Comparison of ENCODE assay signal across 20 mouse cellular contexts in the genomic region with DNA sequence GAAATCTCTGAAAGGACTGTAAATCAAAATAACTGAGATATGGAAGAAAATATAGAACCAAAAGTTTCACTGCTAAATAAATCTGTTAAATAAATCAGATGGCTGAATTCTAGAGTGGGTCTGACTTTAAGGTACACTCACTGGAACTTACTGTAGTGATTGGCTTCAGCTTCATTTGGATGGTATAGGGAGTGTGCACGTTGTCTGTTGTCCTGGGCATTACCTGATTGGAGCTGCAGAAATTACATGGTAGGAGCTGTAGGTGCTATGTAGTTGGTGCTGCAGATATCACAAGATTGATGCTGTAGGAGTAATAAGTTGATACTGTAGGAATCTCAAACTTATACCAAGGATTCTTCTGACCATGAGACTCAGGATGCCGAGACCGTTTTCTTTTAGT. TPM values are rescaled to one million over a fixed set of nuclear protein-coding genes. Genes with fewer than 3 reads are reported as not detected.
DNase-seq lines count a peak whose midpoint lies in the region; ATAC-seq and TF ChIP-seq lines count a peak whose summit lies in the region.
"Had no signal": no experiment of that assay in that cellular context is flagged by ENCODE, and none has a peak within 500 bp of the region (broad histone marks: within the 10 kb centered on the region; RNA-seq: fewer than 3 reads in every experiment).

No protein-coding gene starts in this region.

- H3K4me2 ChIP-seq in forebrain, postnatal 0 days (ENCODE audit: low read depth), result no peak overlapping the region
- no peak overlapping the region for H3K4me2 ChIP-seq in forebrain, embryonic 13.5 days
- H3K4me2 ChIP-seq in liver, embryonic 13.5 days, result no peak overlapping the region
- no peak overlapping the region for H3K4me2 ChIP-seq in liver, embryonic 12.5 days
- H3K4me2 ChIP-seq in CH12.LX (ENCODE audit: insufficient read depth, low read depth, poor library complexity, severe bottlenecking), result no peak overlapping the region
- no peak overlapping the region for H3K4me2 ChIP-seq in limb, embryonic 15.5 days
- no peak overlapping the region for H3K4me2 ChIP-seq in stomach, postnatal 0 days (replicated peaks; ENCODE audit: low read depth)
- H3K4me2 ChIP-seq: embryonic facial prominence, embryonic 15.5 days; stomach, embryonic 15.5 days had no signal

- no peaks in the 10 kb centered on the region for H3K36me3 ChIP-seq in forebrain, postnatal 0 days (ENCODE audit: insufficient read depth)
- H3K36me3 ChIP-seq in forebrain, embryonic 13.5 days (ENCODE audit: poor library complexity, severe bottlenecking), result no peaks in the 10 kb centered on the region
- H3K36me3 ChIP-seq in liver, embryonic 13.5 days, result no peaks in the 10 kb centered on the region
- no peaks in the 10 kb centered on the region for H3K36me3 ChIP-seq in liver, embryonic 12.5 days
- no peaks in the 10 kb centered on the region for H3K36me3 ChIP-seq in CH12.LX (replicated peaks in 1 of 2; ENCODE audit: control insufficient read depth in 1 of 2, insufficient read depth in 1 of 2, low read length in 1 of 2)
- H3K36me3 ChIP-seq in limb, embryonic 15.5 days, result no peaks in the 10 kb centered on the region
- no peaks in the 10 kb centered on the region for H3K36me3 ChIP-seq in stomach, postnatal 0 days (ENCODE audit: control insufficient read depth, insufficient read depth, low read length)
- H3K36me3 ChIP-seq: embryonic facial prominence, embryonic 15.5 days; stomach, embryonic 15.5 days had no signal

- TF ChIP-seq POLR2A in CH12.LX (IDR thresholded peaks at IDR 0.05; ENCODE audit: low read depth, low read length), result no peak

- no peak for DNase-seq in forebrain, postnatal 0 days
- no peak for DNase-seq in liver, embryonic 13.5 days
- no peak for DNase-seq in CH12.LX (ENCODE audit: extremely low read depth)
- DNase-seq in stomach, postnatal 0 days (ENCODE audit: low spot score), result no peak
- DNase-seq: cerebellum, adult 11 months; gastrocnemius, postnatal 10 days; kidney, adult 9 months; right cerebral cortex, postnatal 4 days; thymus, postnatal 14 days had no signal

- in situ Hi-C loops in CH12.LX (cut with MboI; ENCODE audit: low pct_ligation_motif_present, low pct_unique_long_range_greater_than_20kb, low sequenced_read_pairs), result no loop called here

- WGBS in forebrain, postnatal 0 days, result 65% methylated on average over 3 of the region's 3 CpGs
- WGBS in forebrain, embryonic 13.5 days, result 66% methylated on average over 3 of the region's 3 CpGs
- 51% methylated on average over 3 of the region's 3 CpGs for WGBS in liver, embryonic 13.5 days (ENCODE audit: insufficient replicate concordance)
- 55% methylated on average over 3 of the region's 3 CpGs for WGBS in liver, embryonic 12.5 days (ENCODE audit: insufficient replicate concordance)
- WGBS in limb, embryonic 15.5 days, result 66% methylated on average over 3 of the region's 3 CpGs
- WGBS in stomach, postnatal 0 days, result 64% methylated on average over 3 of the region's 3 CpGs

- TF ChIP-seq RAD21 in CH12.LX (IDR thresholded peaks at IDR 0.05; ENCODE audit: low read depth, low read length), result no peak

- no peaks in the 10 kb centered on the region for H3K79me2 ChIP-seq in CH12.LX (replicated peaks; ENCODE audit: control insufficient read depth, extremely low read depth, insufficient read depth, poor library complexity, severe bottlenecking)

- no peak for TF ChIP-seq CTCF in forebrain, postnatal 0 days (IDR thresholded peaks at IDR 0.05; ENCODE audit: low read depth)
- TF ChIP-seq CTCF in CH12.LX (conservative IDR thresholded peaks at IDR 0.05 in 1 of 2, IDR thresholded peaks at IDR 0.05 in 1 of 2; ENCODE audit: low read depth in 2 of 2, low read length in 2 of 2), result no peak
- no peak for TF ChIP-seq CTCF in stomach, postnatal 0 days (IDR thresholded peaks at IDR 0.05; ENCODE audit: low read depth)

- no peak for TF ChIP-seq EP300 in CH12.LX (IDR thresholded peaks at IDR 0.05; ENCODE audit: low read length)
- TF ChIP-seq EP300 in stomach, postnatal 0 days (optimal IDR thresholded peaks at IDR 0.05), result no peak

- no peaks in the 10 kb centered on the region for H3K27me3 ChIP-seq in forebrain, postnatal 0 days (ENCODE audit: insufficient read depth, low read length)
- H3K27me3 ChIP-seq in forebrain, embryonic 13.5 days, result no peaks in the 10 kb centered on the region
- no peaks in the 10 kb centered on the region for H3K27me3 ChIP-seq in liver, embryonic 13.5 days
- H3K27me3 ChIP-seq in liver, embryonic 12.5 days (replicated peaks), result no peaks in the 10 kb centered on the region
- H3K27me3 ChIP-seq in CH12.LX (replicated peaks), result peaks cover 9% of the 10 kb centered on the region
- no peaks in the 10 kb centered on the region for H3K27me3 ChIP-seq in limb, embryonic 15.5 days
- H3K27me3 ChIP-seq in stomach, postnatal 0 days (ENCODE audit: control insufficient read depth, insufficient read depth, low read length), result no peaks in the 10 kb centered on the region
- H3K27me3 ChIP-seq: embryonic facial prominence, embryonic 15.5 days; stomach, embryonic 15.5 days had no signal

- H3K9ac ChIP-seq in forebrain, postnatal 0 days, result no peak overlapping the region
- no peak overlapping the region for H3K9ac ChIP-seq in forebrain, embryonic 13.5 days
- no peak overlapping the region for H3K9ac ChIP-seq in liver, embryonic 13.5 days
- no peak overlapping the region for H3K9ac ChIP-seq in liver, embryonic 12.5 days
- no peak overlapping the region for H3K9ac ChIP-seq in CH12.LX (ENCODE audit: insufficient read depth, low read depth)
- no peak overlapping the region for H3K9ac ChIP-seq in limb, embryonic 15.5 days
- H3K9ac ChIP-seq in stomach, postnatal 0 days (ENCODE audit: low read length), result no peak overlapping the region
- H3K9ac ChIP-seq: embryonic facial prominence, embryonic 15.5 days; stomach, embryonic 15.5 days had no signal

- H3K4me1 ChIP-seq in forebrain, postnatal 0 days (ENCODE audit: insufficient read depth), result no peaks in the 10 kb centered on the region
- no peaks in the 10 kb centered on the region for H3K4me1 ChIP-seq in forebrain, embryonic 13.5 days
- no peaks in the 10 kb centered on the region for H3K4me1 ChIP-seq in liver, embryonic 13.5 days (replicated peaks)
- H3K4me1 ChIP-seq in liver, embryonic 12.5 days, result no peaks in the 10 kb centered on the region
- H3K4me1 ChIP-seq in CH12.LX (ENCODE audit: control insufficient read depth in 1 of 2, insufficient read depth in 2 of 2), result no peaks in the 10 kb centered on the region
- H3K4me1 ChIP-seq in limb, embryonic 15.5 days, result no peaks in the 10 kb centered on the region
- no peaks in the 10 kb centered on the region for H3K4me1 ChIP-seq in stomach, postnatal 0 days (replicated peaks; ENCODE audit: control insufficient read depth, insufficient read depth)
- H3K4me1 ChIP-seq: embryonic facial prominence, embryonic 15.5 days; stomach, embryonic 15.5 days had no signal

- no peak overlapping the region for H3K27ac ChIP-seq in forebrain, postnatal 0 days (ENCODE audit: low read depth, low read length)
- H3K27ac ChIP-seq in forebrain, embryonic 13.5 days, result no peak overlapping the region
- H3K27ac ChIP-seq in liver, embryonic 13.5 days, result no peak overlapping the region
- H3K27ac ChIP-seq in liver, embryonic 12.5 days, result no peak overlapping the region
- H3K27ac ChIP-seq in CH12.LX (ENCODE audit: insufficient read depth, low read depth), result no peak overlapping the region
- no peak overlapping the region for H3K27ac ChIP-seq in limb, embryonic 15.5 days
- H3K27ac ChIP-seq in stomach, postnatal 0 days (replicated peaks), result no peak overlapping the region
- H3K27ac ChIP-seq: embryonic facial prominence, embryonic 15.5 days; layer of hippocampus, adult 2 months; stomach, embryonic 15.5 days had no signal

- ATAC-seq in forebrain, postnatal 0 days, result 0 out of 2 replicates have a peak, but pooled peaks have one; percentile 23
- no peak for ATAC-seq in forebrain, embryonic 13.5 days
- ATAC-seq in liver, embryonic 13.5 days (ENCODE audit: low read depth), result 0 out of 2 replicates have a peak, but pooled peaks have one; percentile 23
- ATAC-seq in liver, embryonic 12.5 days, result no peak
- 0 out of 2 replicates have a peak, but pooled peaks have one; percentile 48 for ATAC-seq in limb, embryonic 15.5 days (ENCODE audit: insufficient number of reproducible peaks, low FRiP score, low TSS enrichment, low read depth)
- no peak for ATAC-seq in megakaryocyte, adult 5-6 weeks (ENCODE audit: poor library complexity, severe bottlenecking)
- no peak for ATAC-seq in stomach, postnatal 0 days (ENCODE audit: low FRiP score, low TSS enrichment)
- ATAC-seq: Patski had no signal

- dilution Hi-C loops in CH12.LX (cut with MboI; ENCODE audit: extremely low pct_ligation_motif_present, extremely low pct_unique_long_range_greater_than_20kb, low sequenced_read_pairs), result no loop called here

- no peak overlapping the region for H3K4me3 ChIP-seq in forebrain, postnatal 0 days (ENCODE audit: low read depth, low read length)
- no peak overlapping the region for H3K4me3 ChIP-seq in forebrain, embryonic 13.5 days
- no peak overlapping the region for H3K4me3 ChIP-seq in liver, embryonic 13.5 days (replicated peaks)
- H3K4me3 ChIP-seq in liver, embryonic 12.5 days, result no peak overlapping the region
- no peak overlapping the region for H3K4me3 ChIP-seq in CH12.LX (replicated peaks in 1 of 3; ENCODE audit: low read depth in 2 of 3, low read length in 2 of 3, poor library complexity in 1 of 3)
- H3K4me3 ChIP-seq in limb, embryonic 15.5 days, result no peak overlapping the region
- H3K4me3 ChIP-seq in stomach, postnatal 0 days (ENCODE audit: low read depth, low read length), result no peak overlapping the region
- H3K4me3 ChIP-seq: embryonic facial prominence, embryonic 15.5 days; layer of hippocampus, adult 2 months; myocyte; stomach, embryonic 15.5 days had no signal

- H3K9me3 ChIP-seq in forebrain, postnatal 0 days (ENCODE audit: low read length), result peaks cover 53% of the 10 kb centered on the region
- peaks cover 50% of the 10 kb centered on the region for H3K9me3 ChIP-seq in forebrain, embryonic 13.5 days (replicated peaks)
- H3K9me3 ChIP-seq in liver, embryonic 13.5 days (replicated peaks), result peaks cover 11% of the 10 kb centered on the region; the same call in 1 of the 2 replicates
- H3K9me3 ChIP-seq in liver, embryonic 12.5 days (replicated peaks), result peaks cover 40% of the 10 kb centered on the region
- peaks cover 9% of the 10 kb centered on the region for H3K9me3 ChIP-seq in CH12.LX (replicated peaks; ENCODE audit: low read length)
- peaks cover 21% of the 10 kb centered on the region; the same call in 1 of the 2 replicates for H3K9me3 ChIP-seq in limb, embryonic 15.5 days
- H3K9me3 ChIP-seq in stomach, postnatal 0 days (ENCODE audit: control insufficient read depth, low read length), result peaks cover 9% of the 10 kb centered on the region
- H3K9me3 ChIP-seq: stomach, embryonic 15.5 days had no signal

RNA-seq across cellular contexts. Expression of a gene that starts 32.9 kb away (rescaled TPM):
- total RNA-seq in forebrain, postnatal 0 days (2014; rRNA removed), result 0.38 TPM in 2 replicates
- polyA plus RNA-seq in forebrain, postnatal 0 days (2015; fragmentation: Nextera tagmentation; extraction: Ambion mirVana), result 0.19 and 0.36 TPM in 2 replicates
- 0.06 TPM in 1 of 2 replicates, not detected in the other for polyA plus RNA-seq in forebrain, embryonic 13.5 days (2015; fragmentation: Nextera tagmentation; extraction: Ambion mirVana)
- polyA plus RNA-seq in liver, embryonic 13.5 days (2015; fragmentation: Nextera tagmentation; extraction: Ambion mirVana), result not detected in 2 replicates
- polyA plus RNA-seq in liver, embryonic 12.5 days (2016; fragmentation: Nextera tagmentation; extraction: Ambion mirVana), result not detected in 2 replicates
- total RNA-seq in CH12.LX (2012; rRNA removed) (not detected in 2 replicates), CH12.LX (2014; rRNA removed) (not detected in 2 replicates)
- not detected in 2 replicates for polyA plus RNA-seq in CH12.LX (2012; ENCODE audit: insufficient read length, low read depth)
- polyA plus RNA-seq in limb, embryonic 15.5 days (2015; fragmentation: Nextera tagmentation; extraction: Ambion mirVana), result not detected in 2 replicates
- total RNA-seq in megakaryocyte, adult 5-6 weeks (2015), result not detected in 2 replicates
- not detected in 2 replicates for total RNA-seq in megakaryocyte, adult 5-6 weeks (2017)
- 0.02 and 0.06 TPM in 2 replicates for polyA plus RNA-seq in stomach, postnatal 0 days (2015; fragmentation: Nextera tagmentation; extraction: Ambion mirVana)
- total RNA-seq: gastrocnemius, postnatal 10 days; heart, postnatal 25 days had no signal
- polyA plus RNA-seq: limb, embryonic 11.5 days; stomach, embryonic 15.5 days had no signal

RNA-seq across cellular contexts. Expression of a gene that starts 32.9 kb away (rescaled TPM):
- total RNA-seq in forebrain, postnatal 0 days (2014; rRNA removed), result 77.6 and 88.0 TPM in 2 replicates
- 24.5 and 40.0 TPM in 2 replicates for polyA plus RNA-seq in forebrain, postnatal 0 days (2015; fragmentation: Nextera tagmentation; extraction: Ambion mirVana)
- 145 and 146 TPM in 2 replicates for polyA plus RNA-seq in forebrain, embryonic 13.5 days (2015; fragmentation: Nextera tagmentation; extraction: Ambion mirVana)
- polyA plus RNA-seq in liver, embryonic 13.5 days (2015; fragmentation: Nextera tagmentation; extraction: Ambion mirVana), result 61.0 and 69.7 TPM in 2 replicates
- 104 and 106 TPM in 2 replicates for polyA plus RNA-seq in liver, embryonic 12.5 days (2016; fragmentation: Nextera tagmentation; extraction: Ambion mirVana)
- total RNA-seq in CH12.LX (2012; rRNA removed) (65.2 and 69.8 TPM in 2 replicates), CH12.LX (2014; rRNA removed) (74.1 and 80.8 TPM in 2 replicates)
- 64.8 and 67.6 TPM in 2 replicates for polyA plus RNA-seq in CH12.LX (2012; ENCODE audit: insufficient read length, low read depth)
- polyA plus RNA-seq in limb, embryonic 15.5 days (2015; fragmentation: Nextera tagmentation; extraction: Ambion mirVana), result 161 and 168 TPM in 2 replicates
- 99.8 and 112 TPM in 2 replicates for total RNA-seq in megakaryocyte, adult 5-6 weeks (2015)
- 174 and 189 TPM in 2 replicates for total RNA-seq in megakaryocyte, adult 5-6 weeks (2017)
- polyA plus RNA-seq in stomach, postnatal 0 days (2015; fragmentation: Nextera tagmentation; extraction: Ambion mirVana), result 30.0 and 34.1 TPM in 2 replicates

Comparison
In these comparisons a context has a peak if more than half of its experiments do, and no peak if none do; other contexts are left out.
1. ATAC-seq: peak in forebrain, postnatal 0 days (single experiment), liver, embryonic 13.5 days (single experiment) and limb, embryonic 15.5 days (single experiment); none in forebrain, embryonic 13.5 days (single experiment), liver, embryonic 12.5 days (single experiment), megakaryocyte, adult 5-6 weeks (single experiment) and stomach, postnatal 0 days (single experiment).